Mouse (Mus musculus): ENCODE measurements at regions not wholly inside any gene's neighbourhood (a gene's known extent, or its start where the extent isn't known, plus 50 kb on each side); places are given as distances from the start of the nearest gene placed in this dataset.

DNA sequence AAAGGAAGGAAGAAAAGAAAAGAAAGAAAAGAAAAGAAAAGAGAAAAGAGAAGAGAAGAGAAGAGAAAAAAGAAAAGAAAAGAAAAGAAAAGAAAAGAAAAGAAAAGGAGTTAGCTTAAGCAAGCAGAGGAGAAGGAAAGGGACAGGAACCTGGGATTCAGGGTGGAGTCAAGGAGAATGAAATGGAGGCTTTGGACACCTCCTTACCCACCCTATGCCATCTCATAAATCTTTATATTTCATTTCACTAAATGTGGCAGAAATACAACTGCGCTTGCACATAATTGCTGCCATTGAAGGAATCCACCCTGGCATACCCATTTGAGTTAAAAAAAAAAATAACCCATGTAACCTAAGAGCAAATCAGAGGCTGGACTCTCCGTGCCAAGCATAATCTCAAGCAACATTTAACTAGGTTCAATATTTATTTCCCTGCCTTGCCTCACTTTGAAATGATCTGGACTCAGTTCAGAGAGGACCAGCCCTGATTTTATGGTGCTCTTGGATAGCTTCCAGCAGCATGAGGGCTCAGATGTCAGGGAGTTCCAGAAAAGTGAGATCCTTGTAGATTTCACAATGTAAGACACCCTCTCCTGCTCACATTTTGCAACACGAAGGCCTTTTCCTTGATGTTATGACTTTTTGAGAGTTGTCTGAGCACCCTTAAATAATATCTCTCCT is 456.2 kb downstream of the Pik3r1 start:
- H3K36me3 ChIP-seq (replicated peaks), result no peaks in the 10 kb centered on the region
- TF ChIP-seq GATA2 (IDR thresholded peaks at IDR 0.05; ENCODE audit: borderline replicate concordance, low read depth, low read length) (no peak), CTCF (IDR thresholded peaks at IDR 0.05; ENCODE audit: low read depth, low read length) (no peak), POLR2AphosphoS5 (IDR thresholded peaks at IDR 0.05; ENCODE audit: insufficient replicate concordance, low read depth, low read length) (no peak), GATA1 (IDR thresholded peaks at IDR 0.05; ENCODE audit: borderline replicate concordance, low read length) (no peak), TAL1 (conservative IDR thresholded peaks at IDR 0.05; ENCODE audit: low read depth, low read length) (no peak)

DNA sequence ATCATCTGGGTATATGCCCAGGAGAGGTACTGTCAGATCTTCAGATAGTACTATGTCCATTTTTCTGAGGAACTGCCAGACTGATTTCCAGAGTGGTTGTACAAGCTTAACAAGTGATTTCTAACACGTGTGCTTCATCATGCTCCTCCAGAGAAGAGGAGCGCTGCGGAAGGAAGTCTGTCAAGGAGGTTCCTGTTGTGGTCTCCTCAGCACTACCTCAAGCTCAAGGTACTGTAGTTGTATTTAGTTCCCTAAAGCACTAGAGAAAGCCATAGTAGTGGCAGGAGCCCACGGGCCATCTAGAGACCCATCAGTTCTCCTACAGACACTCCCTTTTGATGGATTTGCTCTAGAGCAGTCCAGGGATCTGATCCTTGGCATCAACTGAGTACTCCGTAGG is 459.3 kb downstream of the Pik3r1 start:
- TF ChIP-seq GATA2 (IDR thresholded peaks at IDR 0.05; ENCODE audit: borderline replicate concordance, low read depth, low read length), result no peak
- no peak for TF ChIP-seq TAL1 (conservative IDR thresholded peaks at IDR 0.05; ENCODE audit: low read depth, low read length)
- no peak for TF ChIP-seq POLR2AphosphoS5 (IDR thresholded peaks at IDR 0.05; ENCODE audit: insufficient replicate concordance, low read depth, low read length)
- no peak for TF ChIP-seq GATA1 (IDR thresholded peaks at IDR 0.05; ENCODE audit: borderline replicate concordance, low read length)
- no peak for TF ChIP-seq CTCF (IDR thresholded peaks at IDR 0.05; ENCODE audit: low read depth, low read length)
- DNase-seq (ENCODE audit: low spot score), result no peak
- ATAC-seq (ENCODE audit: extremely low read depth, insufficient number of reproducible peaks, low FRiP score, poor library complexity, severe bottlenecking), result no peak

More for the DNA sequence above, 456.2 kb downstream of the Pik3r1 start:
- Histone ChIP-seq H3K4me1 (ENCODE audit: insufficient read depth, low read depth, low read length) (no peaks in the 10 kb centered on the region), H3K4me3 (ENCODE audit: low read depth, low read length) (no peak overlapping the region), H3K27me3 (ENCODE audit: insufficient read depth, low read length) (peaks cover 10% of the 10 kb centered on the region), H3K9me3 (replicated peaks) (no peaks in the 10 kb centered on the region)
- DNase-seq (ENCODE audit: low spot score) (no peak), ATAC-seq (ENCODE audit: extremely low read depth, insufficient number of reproducible peaks, low FRiP score, poor library complexity, severe bottlenecking) (no peak)

GRCm38 (mm10) chr13:101305695-101306413 is 462.2 kb downstream of the Pik3r1 start:
- ATAC-seq (ENCODE audit: extremely low read depth, insufficient number of reproducible peaks, low FRiP score, poor library complexity, severe bottlenecking) (no peak), DNase-seq (ENCODE audit: low spot score) (no peak)
- Histone ChIP-seq H3K27me3 (ENCODE audit: insufficient read depth, low read length) (peaks cover 20% of the 10 kb centered on the region), H3K4me1 (ENCODE audit: insufficient read depth, low read depth, low read length) (no peaks in the 10 kb centered on the region), H3K36me3 (replicated peaks) (no peaks in the 10 kb centered on the region), H3K9me3 (replicated peaks) (no peaks in the 10 kb centered on the region), H3K4me3 (ENCODE audit: low read depth, low read length) (no peak overlapping the region)
- TF ChIP-seq POLR2AphosphoS5 (IDR thresholded peaks at IDR 0.05; ENCODE audit: insufficient replicate concordance, low read depth, low read length) (no peak), TAL1 (conservative IDR thresholded peaks at IDR 0.05; ENCODE audit: low read depth, low read length) (no peak), GATA1 (IDR thresholded peaks at IDR 0.05; ENCODE audit: borderline replicate concordance, low read length) (no peak), GATA2 (IDR thresholded peaks at IDR 0.05; ENCODE audit: borderline replicate concordance, low read depth, low read length) (no peak), CTCF (IDR thresholded peaks at IDR 0.05; ENCODE audit: low read depth, low read length) (no peak)

More for the DNA sequence above, 459.3 kb downstream of the Pik3r1 start:
- H3K27me3 ChIP-seq (ENCODE audit: insufficient read depth, low read length), result peaks cover 20% of the 10 kb centered on the region
- H3K4me1 ChIP-seq (ENCODE audit: insufficient read depth, low read depth, low read length), result no peaks in the 10 kb centered on the region
- no peak overlapping the region for H3K4me3 ChIP-seq (ENCODE audit: low read depth, low read length)
- no peaks in the 10 kb centered on the region for H3K36me3 ChIP-seq (replicated peaks)
- no peaks in the 10 kb centered on the region for H3K9me3 ChIP-seq (replicated peaks)

GRCm38 (mm10) chr13:101305063-101305462 is 463.0 kb downstream of the Pik3r1 start:
- DNase-seq (ENCODE audit: low spot score) (no peak), ATAC-seq (ENCODE audit: extremely low read depth, insufficient number of reproducible peaks, low FRiP score, poor library complexity, severe bottlenecking) (no peak)
- no peak overlapping the region for H3K4me3 ChIP-seq (ENCODE audit: low read depth, low read length)
- no peaks in the 10 kb centered on the region for H3K9me3 ChIP-seq (replicated peaks)
- no peak for TF ChIP-seq GATA2 (IDR thresholded peaks at IDR 0.05; ENCODE audit: borderline replicate concordance, low read depth, low read length)
- no peak for TF ChIP-seq TAL1 (conservative IDR thresholded peaks at IDR 0.05; ENCODE audit: low read depth, low read length)
- no peak for TF ChIP-seq GATA1 (IDR thresholded peaks at IDR 0.05; ENCODE audit: borderline replicate concordance, low read length)
- no peak for TF ChIP-seq POLR2AphosphoS5 (IDR thresholded peaks at IDR 0.05; ENCODE audit: insufficient replicate concordance, low read depth, low read length)
- H3K36me3 ChIP-seq (replicated peaks), result no peaks in the 10 kb centered on the region
- no peaks in the 10 kb centered on the region for H3K4me1 ChIP-seq (ENCODE audit: insufficient read depth, low read depth, low read length)
- H3K27me3 ChIP-seq (ENCODE audit: insufficient read depth, low read length), result peaks cover 17% of the 10 kb centered on the region

GRCm38 (mm10) chr13:101301361-101301760 is 466.7 kb downstream of the Pik3r1 start:
- Histone ChIP-seq H3K4me1 (ENCODE audit: insufficient read depth, low read depth, low read length) (no peaks in the 10 kb centered on the region), H3K4me3 (ENCODE audit: low read depth, low read length) (no peak overlapping the region), H3K9me3 (replicated peaks) (no peaks in the 10 kb centered on the region), H3K36me3 (replicated peaks) (no peaks in the 10 kb centered on the region), H3K27me3 (ENCODE audit: insufficient read depth, low read length) (0 out of 2 replicates have a peak, but pooled peaks cover 11% of the 10 kb centered on the region)
- DNase-seq (ENCODE audit: low spot score) (no peak), ATAC-seq (ENCODE audit: extremely low read depth, insufficient number of reproducible peaks, low FRiP score, poor library complexity, severe bottlenecking) (no peak)
- no peak for TF ChIP-seq GATA2 (IDR thresholded peaks at IDR 0.05; ENCODE audit: borderline replicate concordance, low read depth, low read length)
- no peak for TF ChIP-seq POLR2AphosphoS5 (IDR thresholded peaks at IDR 0.05; ENCODE audit: insufficient replicate concordance, low read depth, low read length)
- no peak for TF ChIP-seq CTCF (IDR thresholded peaks at IDR 0.05; ENCODE audit: low read depth, low read length)
- no peak for TF ChIP-seq TAL1 (conservative IDR thresholded peaks at IDR 0.05; ENCODE audit: low read depth, low read length)
- TF ChIP-seq GATA1 (IDR thresholded peaks at IDR 0.05; ENCODE audit: borderline replicate concordance, low read length), result no peak

DNA sequence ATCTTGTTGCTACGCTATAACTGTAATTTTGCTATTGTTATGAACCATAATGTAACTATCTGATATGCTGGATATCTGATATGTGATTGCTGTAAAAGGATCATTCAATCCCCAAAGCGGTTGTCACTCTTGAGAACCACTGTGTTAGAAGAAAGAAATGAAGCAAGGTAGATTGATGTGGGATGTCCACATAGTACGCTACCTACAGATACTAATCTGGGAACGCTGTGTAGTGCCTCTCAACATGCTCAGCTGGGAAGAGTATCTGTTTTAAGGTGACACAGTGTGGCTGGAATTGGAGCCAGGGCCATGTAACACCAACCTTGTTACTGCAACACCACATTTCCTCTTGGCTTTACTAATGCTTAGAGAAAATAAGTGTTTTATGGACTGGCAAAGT is 456.2 kb upstream of the Slc30a5 start:
- TF ChIP-seq GATA2 (IDR thresholded peaks at IDR 0.05; ENCODE audit: borderline replicate concordance, low read depth, low read length) (no peak), POLR2AphosphoS5 (IDR thresholded peaks at IDR 0.05; ENCODE audit: insufficient replicate concordance, low read depth, low read length) (no peak), CTCF (IDR thresholded peaks at IDR 0.05; ENCODE audit: low read depth, low read length) (no peak), TAL1 (conservative IDR thresholded peaks at IDR 0.05; ENCODE audit: low read depth, low read length) (no peak), GATA1 (IDR thresholded peaks at IDR 0.05; ENCODE audit: borderline replicate concordance, low read length) (no peak)
- Histone ChIP-seq H3K9me3 (replicated peaks) (no peaks in the 10 kb centered on the region), H3K4me1 (ENCODE audit: insufficient read depth, low read depth, low read length) (no peaks in the 10 kb centered on the region), H3K4me3 (ENCODE audit: low read depth, low read length) (no peak overlapping the region), H3K36me3 (replicated peaks) (no peaks in the 10 kb centered on the region), H3K27me3 (ENCODE audit: insufficient read depth, low read length) (no peaks in the 10 kb centered on the region)
- no peak for ATAC-seq (ENCODE audit: extremely low read depth, insufficient number of reproducible peaks, low FRiP score, poor library complexity, severe bottlenecking)
- no peak for DNase-seq (ENCODE audit: low spot score)

Data from G1E (cell line).